Mouse (Mus musculus) liver, embryonic 14.5 days (tissue): ENCODE results near the gene Sorcs2. TPM values are rescaled to one million over a fixed set of nuclear protein-coding genes. Genes with fewer than 3 reads are reported as not detected.

Source experiments
- ATAC-seq: fragments of 200-750 bp; cut with Nextera tagmentation; 2 replicates; pipeline ENCODE4 v1.8.0; 2017; ENCODE audit warnings: moderate number of reproducible peaks, mild to moderate bottlenecking, moderate library complexity; ENCODE audit not compliant: insufficient read depth
- DNase-seq, 3 experiments: peaks; one replicate each; pipeline ENCODE4 v3.0.0-alpha.2; 2012 to 2013; ENCODE audit warnings: low read depth in 3 of 3, low spot score in 3 of 3
- H3K27ac ChIP-seq: fragments of 300-500 bp; sonication (generic); 2 replicates; pipeline ENCODE4 v1.5.1; 2014; ENCODE audit warnings: moderate library complexity, mild to moderate bottlenecking, control low read depth, inconsistent platforms
- H3K27me3 ChIP-seq: fragments of 300-500 bp; sonication (generic); 2 replicates; pipeline ENCODE4 v1.6.1; 2014; ENCODE audit warnings: mild to moderate bottlenecking, low read length, moderate library complexity; ENCODE audit not compliant: control insufficient read depth, insufficient read depth
- H3K36me3 ChIP-seq: fragments of 300-500 bp; sonication (generic); replicated peaks from 2 replicates; pipeline ENCODE4 v1.6.1; 2014; ENCODE audit warnings: low read depth; ENCODE audit not compliant: control insufficient read depth, insufficient read depth
- H3K4me1 ChIP-seq, 2 experiments: fragments of 200-500 bp in 1 of 2; fragments of 300-500 bp in 1 of 2; sonication (generic) in 1 of 2; replicated peaks; 2 replicates each; pipeline ENCODE4 v1.6.1; 2012 to 2014; ENCODE audit warnings: antibody characterized with exemption in 1 of 2, inconsistent platforms in 1 of 2, low read length in 1 of 2; ENCODE audit not compliant: control insufficient read depth in 2 of 2, insufficient read depth in 2 of 2
- H3K4me2 ChIP-seq: fragments of 300-500 bp; sonication (generic); 2 replicates; pipeline ENCODE4 v1.6.1; 2014; ENCODE audit warnings: low read depth, mild to moderate bottlenecking, control low read depth, moderate library complexity
- H3K4me3 ChIP-seq, 2 experiments: fragments of 200-500 bp in 1 of 2; fragments of 300-500 bp in 1 of 2; sonication (generic) in 1 of 2; 2 replicates each; pipeline ENCODE4 v1.5.1; 2012 to 2014; ENCODE audit warnings: low read depth in 2 of 2, low read length in 2 of 2, mild to moderate bottlenecking in 2 of 2, control low read depth in 1 of 2, inconsistent platforms in 1 of 2, moderate library complexity in 1 of 2; ENCODE audit not compliant: insufficient read depth in 1 of 2
- H3K9ac ChIP-seq: fragments of 300-500 bp; sonication (generic); replicated peaks from 2 replicates; pipeline ENCODE4 v1.6.1; 2014; ENCODE audit warnings: mild to moderate bottlenecking, control low read depth, moderate library complexity
- H3K9me3 ChIP-seq: fragments of 300-500 bp; sonication (generic); 2 replicates; pipeline ENCODE4 v1.6.1; 2016; ENCODE audit warnings: low read length, mixed read lengths; ENCODE audit not compliant: control insufficient read depth
- CTCF ChIP-seq: IDR thresholded peaks from 2 replicates; pipeline ENCODE4 v1.5.1; 2016; ENCODE audit warnings: antibody characterized with exemption, low read depth, control low read depth
- EP300 ChIP-seq: IDR thresholded peaks from 2 replicates; pipeline ENCODE4 v1.6.1; 2016; ENCODE audit warnings: antibody characterized with exemption, low read depth
- WGBS: fragments of 180-500 bp; shearing (Covaris S2); extraction: QIAGEN DNeasy Blood & Tissue Kit; methylation state at CpG from one replicate; pipeline ENCODE4 v1.1.7; 2014; ENCODE audit not compliant: insufficient replicate concordance; 5-methylcytosine and 5-hydroxymethylcytosine counted together
- polyA plus RNA-seq, 2 experiments: library from polyadenylated mRNA; depleted of rRNA in 1 of 2; stranded (reverse) in 1 of 2; unstranded in 1 of 2; fragments of >200 nt; fragmentation: Nextera tagmentation in 1 of 2; extraction: Ambion mirVana in 1 of 2; gene quantifications; 2 replicates each; pipeline versions ENCODE4 v1.2.1 to v1.2.3; 2012 to 2014

Gene Sorcs2
- polyA plus RNA-seq, 2 experiments = 0.17 to 0.33 TPM

DNA sequence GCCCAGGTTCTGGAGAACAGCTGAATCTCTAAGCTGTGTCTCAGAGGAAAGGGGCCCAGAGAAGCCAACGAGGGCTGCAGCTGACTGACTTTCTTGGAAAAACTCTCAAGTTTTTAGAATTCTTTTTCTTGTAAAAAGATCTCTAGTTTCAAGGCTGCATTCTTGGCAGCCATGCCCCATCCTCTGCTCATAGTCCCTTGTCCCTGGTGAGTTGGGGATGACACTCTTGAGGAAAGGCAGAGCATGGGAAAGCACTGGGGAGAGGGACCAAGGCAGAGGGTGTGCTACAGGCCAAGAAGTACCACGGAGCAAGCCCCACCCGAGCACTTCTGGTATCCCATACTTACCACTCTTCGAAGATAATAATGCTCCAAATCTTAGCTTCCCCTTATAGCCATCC lies 38.9 kb upstream of the Sorcs2 start:
- DNase-seq = no peak
- WGBS = 34% methylated on average over 4 of the region's 4 CpGs
- no peak overlapping the region for H3K4me3 ChIP-seq

GRCm38 (mm10) chr5:36434398-36434967 lies 36.5 kb upstream of the Sorcs2 start:
- H3K4me1 ChIP-seq = no peaks in the 10 kb centered on the region
- H3K4me2 ChIP-seq = no peak overlapping the region
- H3K27me3 ChIP-seq = no peaks in the 10 kb centered on the region
- TF ChIP-seq EP300 (no peak), CTCF (no peak)
- no peak for ATAC-seq
- no peaks in the 10 kb centered on the region for H3K9me3 ChIP-seq
- H3K27ac ChIP-seq = no peak overlapping the region
- H3K9ac ChIP-seq = no peak overlapping the region
- WGBS = 59% methylated on average over 9 of the region's 9 CpGs
- no peak for DNase-seq
- no peaks in the 10 kb centered on the region for H3K36me3 ChIP-seq
- H3K4me3 ChIP-seq = no peak overlapping the region

More for the DNA sequence above, 38.9 kb upstream of the Sorcs2 start:
- H3K9me3 ChIP-seq = no peaks in the 10 kb centered on the region
- H3K4me1 ChIP-seq = no peaks in the 10 kb centered on the region
- TF ChIP-seq EP300 (no peak), CTCF (no peak)
- no peaks in the 10 kb centered on the region for H3K36me3 ChIP-seq
- H3K27ac ChIP-seq = no peak overlapping the region
- H3K27me3 ChIP-seq = no peaks in the 10 kb centered on the region
- H3K9ac ChIP-seq = no peak overlapping the region
- H3K4me2 ChIP-seq = no peak overlapping the region
- ATAC-seq = no peak

- no peak overlapping the region for H3K4me2 ChIP-seq
- H3K9ac ChIP-seq = no peak overlapping the region
- no peak overlapping the region for H3K4me3 ChIP-seq
- WGBS = 45% methylated on average over 2 of the region's 2 CpGs
- no peak overlapping the region for H3K27ac ChIP-seq
- ATAC-seq = no peak
- no peaks in the 10 kb centered on the region for H3K36me3 ChIP-seq
- H3K27me3 ChIP-seq = no peaks in the 10 kb centered on the region
- no peak for DNase-seq
- H3K9me3 ChIP-seq = no peaks in the 10 kb centered on the region
- no peaks in the 10 kb centered on the region for H3K4me1 ChIP-seq
- TF ChIP-seq CTCF = no peak
- no peak for TF ChIP-seq EP300
Observed at GRCm38 (mm10) chr5:36431711-36432110, 33.8 kb upstream of the Sorcs2 start.

GRCm38 (mm10) chr5:36429551-36429950 lies 31.6 kb upstream of the Sorcs2 start:
- Histone ChIP-seq H3K4me3 (no peak overlapping the region), H3K27me3 (no peaks in the 10 kb centered on the region), H3K36me3 (no peaks in the 10 kb centered on the region), H3K4me1 (no peaks in the 10 kb centered on the region), H3K9ac (no peak overlapping the region), H3K27ac (no peak overlapping the region), H3K9me3 (no peaks in the 10 kb centered on the region), H3K4me2 (no peak overlapping the region)
- WGBS = 68% methylated on average over 3 of the region's 3 CpGs
- ATAC-seq (no peak), DNase-seq (no peak)
- TF ChIP-seq EP300 (no peak), CTCF (no peak)

GRCm38 (mm10) chr5:36427831-36428230 lies 29.9 kb upstream of the Sorcs2 start:
- H3K27ac ChIP-seq = no peak overlapping the region
- no peaks in the 10 kb centered on the region for H3K9me3 ChIP-seq
- H3K9ac ChIP-seq = no peak overlapping the region
- 37% methylated on average over 11 of the region's 11 CpGs for WGBS
- H3K4me2 ChIP-seq = no peak overlapping the region
- no peaks in the 10 kb centered on the region for H3K4me1 ChIP-seq
- no peaks in the 10 kb centered on the region for H3K27me3 ChIP-seq
- H3K36me3 ChIP-seq = no peaks in the 10 kb centered on the region
- TF ChIP-seq CTCF = no peak
- TF ChIP-seq EP300 = no peak
- no peak overlapping the region for H3K4me3 ChIP-seq
- DNase-seq = no peak
- no peak for ATAC-seq

DNA sequence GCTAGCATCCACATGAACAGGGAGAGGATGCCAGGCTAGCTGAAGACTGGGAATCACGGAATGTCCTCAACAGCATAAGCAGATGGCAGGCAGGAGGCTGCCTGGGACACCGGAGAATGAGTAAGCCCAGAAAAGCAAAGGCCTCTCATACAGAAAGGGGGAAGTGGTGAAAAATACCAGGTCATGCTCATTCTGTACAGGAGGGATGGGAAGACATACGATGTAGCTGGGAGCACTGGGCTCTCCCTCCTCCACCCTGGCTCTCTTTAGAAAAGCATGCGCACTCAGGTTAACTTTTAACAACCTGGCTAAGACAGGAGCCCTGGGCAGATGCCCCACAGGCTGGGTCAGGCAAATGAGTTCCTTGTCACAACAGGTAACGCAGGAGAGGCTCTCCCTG lies 28.5 kb upstream of the Sorcs2 start:
- Histone ChIP-seq H3K9ac (no peak overlapping the region), H3K4me1 (no peaks in the 10 kb centered on the region), H3K27ac (no peak overlapping the region), H3K4me3 (no peak overlapping the region), H3K4me2 (no peak overlapping the region), H3K36me3 (no peaks in the 10 kb centered on the region), H3K27me3 (no peaks in the 10 kb centered on the region), H3K9me3 (no peaks in the 10 kb centered on the region)
- ATAC-seq (no peak), DNase-seq (no peak)
- 44% methylated on average over 5 of the region's 5 CpGs for WGBS
- TF ChIP-seq EP300 = no peak
- no peak for TF ChIP-seq CTCF
